Mouse (Mus musculus) lung, adult 2 months (tissue): ENCODE data around the gene Arid1b.

Experiments used
- CTCF ChIP-seq: fragments of 200-500 bp; IDR thresholded peaks from 2 replicates; pipeline ENCODE4 v1.5.1; 2011; ENCODE audit warnings: mild to moderate bottlenecking, low read length, control low read depth; ENCODE audit not compliant: insufficient read depth
- POLR2A ChIP-seq: fragments of 200-500 bp; IDR thresholded peaks from 2 replicates; pipeline ENCODE4 v1.6.1; 2011; ENCODE audit warnings: low read depth, mild to moderate bottlenecking, control low read depth, low read length, borderline replicate concordance; ENCODE audit errors: extremely low read depth

DNA sequence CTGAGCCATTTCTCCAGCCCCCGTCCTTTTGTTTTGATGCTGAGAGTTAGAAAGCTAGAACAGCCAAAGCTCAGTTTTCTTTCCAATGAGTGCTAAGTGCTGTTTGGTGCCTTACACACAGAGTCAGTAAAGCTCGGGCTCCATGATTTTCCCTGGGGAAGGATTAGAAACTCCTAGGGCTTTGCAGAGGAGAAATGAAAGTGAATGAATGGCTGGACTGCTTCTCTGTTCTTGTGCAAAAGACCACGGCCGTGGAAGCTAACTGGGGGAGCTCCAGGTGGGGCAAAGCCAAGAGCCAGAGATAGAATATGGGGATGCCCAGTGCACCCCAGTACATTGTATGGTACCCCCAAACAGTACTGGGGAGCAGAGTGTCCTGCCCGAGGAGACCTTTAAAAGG, 10.6 kb downstream of the Arid1b start:
- no peak for TF ChIP-seq POLR2A
- no peak for TF ChIP-seq CTCF
